Comparison of ENCODE assay signal across 18 mouse cellular contexts in genomic region chr13:83394773-83395172, GRCm38 (mm10).
"Had no signal": no experiment of that assay in that cellular context is flagged by ENCODE, and none has a peak within 500 bp of the region (broad histone marks: within the 10 kb centered on the region; RNA-seq: fewer than 3 reads in every experiment).

No protein-coding gene starts in this region.

- H3K9ac ChIP-seq: liver, embryonic 13.5 days; midbrain, embryonic 12.5 days; midbrain, embryonic 15.5 days had no signal

- H3K36me3 ChIP-seq: liver, embryonic 13.5 days; midbrain, embryonic 12.5 days; midbrain, embryonic 15.5 days had no signal

- ATAC-seq: intestine, postnatal 0 days; midbrain, embryonic 15.5 days had no signal

- DNase-seq: kidney, adult 2 months; kidney, postnatal 10 days; kidney, postnatal 36 days; layer of hippocampus, postnatal 36 days; liver, embryonic 13.5 days; lung, adult 2 months; lung, postnatal 10 days; right cerebral cortex, postnatal 4 days; thymus, adult 2 months; thymus, postnatal 14 days; thymus, postnatal 4 days had no signal

- H3K27ac ChIP-seq: left cerebral cortex, adult 2 months; liver, embryonic 13.5 days; macrophage; midbrain, embryonic 12.5 days; midbrain, embryonic 15.5 days; stomach, postnatal 0 days had no signal

- H3K9me3 ChIP-seq: liver, embryonic 13.5 days; megakaryocyte, embryonic 14.5 days; midbrain, embryonic 12.5 days; midbrain, embryonic 15.5 days had no signal

- H3K4me1 ChIP-seq: midbrain, embryonic 12.5 days; midbrain, embryonic 15.5 days had no signal

- H3K4me2 ChIP-seq: liver, embryonic 13.5 days; midbrain, embryonic 12.5 days; midbrain, embryonic 15.5 days had no signal

- H3K27me3 ChIP-seq: liver, embryonic 13.5 days; megakaryocyte, embryonic 14.5 days; midbrain, embryonic 12.5 days; midbrain, embryonic 15.5 days had no signal

- H3K4me3 ChIP-seq: left cerebral cortex, adult 2 months; liver, embryonic 13.5 days; megakaryocyte, embryonic 14.5 days; midbrain, embryonic 12.5 days; midbrain, embryonic 15.5 days had no signal
